Mouse (Mus musculus) brain, embryonic 14.5 days (tissue): ENCODE measurements around the gene Kirrel3. TPM values are rescaled to one million over a fixed set of nuclear protein-coding genes. Genes with fewer than 3 reads are reported as not detected.

ENCODE experiments used
- DNase-seq: peaks from one replicate; pipeline ENCODE4 v3.0.0-alpha.2; 2011; ENCODE audit warnings: low read depth
- CTCF ChIP-seq: fragments of 200-500 bp; IDR thresholded peaks from 2 replicates; pipeline ENCODE4 v1.5.1; 2012; ENCODE audit warnings: inconsistent platforms, mild to moderate bottlenecking, moderate library complexity, borderline replicate concordance; ENCODE audit not compliant: insufficient read depth, insufficient read length; ENCODE audit errors: extremely low read depth
- POLR2A ChIP-seq: fragments of 200-500 bp; IDR thresholded peaks from 2 replicates; pipeline ENCODE4 v1.6.1; 2012; ENCODE audit warnings: mild to moderate bottlenecking, inconsistent platforms, borderline replicate concordance; ENCODE audit not compliant: poor library complexity, insufficient read depth, insufficient read length, severe bottlenecking; ENCODE audit errors: extremely low read depth
- polyA plus RNA-seq: library from polyadenylated mRNA; depleted of rRNA; stranded (reverse); fragments of >200 nt; gene quantifications from 2 replicates; pipeline ENCODE4 v1.2.3, GENCODE M21; 2012

Gene Kirrel3
- polyA plus RNA-seq, 1 experiment = 33.3 TPM

DNA sequence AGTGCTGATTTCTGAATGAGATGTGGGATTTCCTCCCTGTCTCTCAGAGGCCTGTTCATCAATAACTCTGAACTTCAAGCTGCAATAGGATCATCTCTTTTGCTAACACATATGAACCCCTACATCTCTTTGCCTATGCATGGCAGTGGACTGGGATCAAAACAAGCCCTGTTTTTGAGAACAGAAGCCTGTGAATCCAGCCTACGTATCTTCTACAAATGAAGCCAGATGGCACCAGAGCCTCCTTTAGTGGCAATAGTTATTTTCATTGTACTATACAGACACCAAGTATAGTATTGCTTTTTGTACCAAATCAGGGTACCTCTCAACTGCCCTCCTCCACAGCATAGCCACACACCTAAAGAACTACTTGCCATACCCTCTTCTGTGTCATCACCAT is 94.4 kb downstream of the Kirrel3 start:
- no peak for DNase-seq
- TF ChIP-seq CTCF (no peak), POLR2A (no peak)

DNA sequence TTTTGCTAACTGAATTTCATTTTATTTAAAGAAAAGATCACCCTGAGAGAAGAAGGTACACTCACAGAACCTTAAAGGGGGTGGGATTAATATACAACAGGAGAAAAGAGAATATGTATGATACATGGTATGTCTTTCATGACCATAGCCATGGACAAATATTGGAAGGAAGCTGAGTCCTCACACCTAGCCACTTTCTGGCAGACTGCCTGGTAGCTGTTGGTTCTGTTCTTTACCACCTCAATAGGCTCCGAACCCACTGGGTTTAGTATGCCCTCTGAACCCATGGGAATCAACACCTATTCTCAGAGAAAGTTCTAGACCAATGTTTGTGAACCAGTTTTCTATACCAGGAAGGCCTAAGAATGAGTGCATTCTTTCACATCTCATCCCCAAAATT is 96.8 kb downstream of the Kirrel3 start:
- no peak for DNase-seq
- TF ChIP-seq CTCF (no peak), POLR2A (no peak)

DNA sequence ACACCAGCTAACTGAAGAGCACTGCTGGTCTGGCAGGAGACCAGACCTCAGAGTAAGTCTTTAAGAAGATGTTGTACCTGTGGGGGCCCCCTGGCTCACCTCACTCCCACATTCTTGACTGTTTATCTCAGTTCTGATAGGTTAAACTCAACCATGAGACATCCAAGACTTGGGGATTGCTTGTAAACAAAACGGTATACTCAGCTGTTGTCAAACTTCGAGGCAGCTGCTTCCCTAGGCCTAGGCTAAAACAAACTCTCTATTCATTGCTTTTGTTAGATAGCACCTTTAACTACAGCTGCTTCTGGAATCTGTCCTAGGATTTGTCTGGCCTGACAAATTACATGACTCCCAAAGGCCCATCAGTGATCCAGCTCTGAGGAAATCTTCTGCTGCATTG is 99.8 kb downstream of the Kirrel3 start:
- DNase-seq = no peak
- no peak for TF ChIP-seq CTCF

DNA sequence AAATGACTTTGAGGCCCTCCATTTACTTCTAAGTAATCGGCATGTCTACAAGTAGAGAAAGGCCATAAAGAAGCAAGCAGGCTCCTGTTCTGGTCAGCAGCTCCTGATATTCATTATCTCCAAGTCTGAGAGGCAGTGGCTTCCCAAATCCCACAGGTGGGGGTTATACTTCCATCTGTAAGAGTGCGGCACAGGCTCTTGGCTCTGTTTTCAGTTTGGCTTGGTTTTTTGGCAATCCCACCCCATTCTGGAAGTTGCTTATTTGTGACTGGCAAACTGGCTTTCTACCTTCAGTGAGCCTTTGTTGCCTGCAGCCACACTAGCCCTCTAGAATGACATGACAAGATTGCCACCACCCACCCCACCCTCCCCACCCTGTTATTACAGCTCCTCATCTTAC is 100.4 kb downstream of the Kirrel3 start:
- no peak for DNase-seq
- no peak for TF ChIP-seq POLR2A
- no peak for TF ChIP-seq CTCF

DNA sequence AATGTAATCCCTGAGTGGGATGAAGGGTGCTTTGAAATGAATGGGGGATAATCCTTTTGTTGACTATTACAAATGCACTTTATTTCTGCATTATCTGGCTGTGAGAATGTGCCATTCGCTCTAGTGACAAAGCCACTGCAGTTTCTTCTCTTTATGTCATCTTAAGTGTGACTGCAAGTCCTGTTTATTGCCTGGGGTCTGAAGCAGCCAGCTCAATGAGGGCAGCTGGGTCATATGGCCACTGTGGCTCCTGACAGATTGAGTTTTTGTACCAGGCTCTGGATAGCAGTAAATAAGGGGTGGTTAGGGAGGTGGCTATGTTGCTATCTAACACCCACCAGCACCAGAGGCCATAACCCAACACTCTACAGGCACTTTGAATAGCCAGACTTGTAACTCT is 104.1 kb downstream of the Kirrel3 start:
- DNase-seq = no peak
- TF ChIP-seq POLR2A = no peak
- no peak for TF ChIP-seq CTCF

DNA sequence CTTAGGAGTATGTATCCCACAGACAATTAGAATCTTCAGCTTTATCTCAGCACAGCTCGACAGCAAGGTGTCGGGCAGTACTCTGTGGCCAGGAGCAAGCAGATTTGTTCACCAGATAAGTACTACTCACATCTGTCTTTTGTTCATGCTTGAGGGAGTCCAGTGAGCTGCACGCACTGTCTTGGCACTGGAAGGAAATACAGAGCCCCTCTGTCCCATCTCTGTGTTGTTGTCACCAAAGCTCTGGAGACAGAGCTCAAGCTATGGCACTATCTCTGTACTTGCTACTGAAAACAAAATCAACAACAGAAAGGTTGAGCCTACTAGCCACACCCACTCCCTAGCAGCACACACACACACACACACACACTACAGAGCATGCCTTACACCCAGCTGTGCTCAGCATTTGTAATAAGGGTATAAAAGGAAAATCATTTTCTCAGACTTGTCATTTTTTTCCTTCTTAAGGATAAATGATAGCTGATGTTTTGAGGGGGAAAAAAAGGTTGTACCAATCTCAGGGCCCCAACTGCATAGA is 106.4 kb downstream of the Kirrel3 start:
- no peak for DNase-seq
- TF ChIP-seq CTCF (no peak), POLR2A (no peak)

DNA sequence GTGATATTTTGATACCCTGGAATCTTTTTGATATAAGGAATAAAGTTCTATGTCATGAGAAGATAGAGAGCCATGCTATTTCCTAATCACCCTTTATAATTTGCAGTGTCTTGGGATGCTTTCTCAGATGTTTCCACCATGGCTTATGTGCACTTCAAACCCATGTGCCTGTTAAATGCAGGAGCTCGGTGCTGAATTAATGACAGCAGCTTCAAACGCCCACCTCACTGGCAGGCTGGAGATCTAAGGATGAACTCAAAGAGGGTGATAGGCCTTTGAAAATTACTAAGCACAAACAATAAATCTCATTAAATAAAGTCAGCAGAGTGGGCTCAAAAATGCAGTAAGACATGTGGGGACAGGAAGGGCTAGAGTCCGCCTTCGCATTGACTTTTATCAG is 108.2 kb downstream of the Kirrel3 start:
- no peak for TF ChIP-seq POLR2A
- no peak for TF ChIP-seq CTCF
- no peak for DNase-seq

DNA sequence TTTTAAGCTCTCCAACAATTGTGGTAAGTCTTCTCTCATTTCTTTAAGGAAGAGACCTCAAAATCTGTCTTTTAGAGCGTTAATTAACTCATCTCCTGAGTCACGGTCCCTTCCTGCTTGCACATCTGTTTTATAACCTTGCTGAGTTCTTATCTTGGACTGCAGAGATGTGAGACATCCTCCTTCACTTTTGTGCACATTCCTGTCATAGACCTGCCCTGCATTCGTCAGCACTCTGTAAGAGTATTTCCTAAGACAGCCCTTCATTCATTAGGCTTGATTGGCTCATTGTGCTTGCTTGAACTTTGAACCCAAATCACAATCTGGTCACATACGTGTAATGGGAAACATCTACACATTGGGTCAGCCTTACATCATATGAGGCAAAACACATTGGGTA is 114.6 kb downstream of the Kirrel3 start:
- TF ChIP-seq CTCF (no peak), POLR2A (no peak)
- DNase-seq = no peak

DNA sequence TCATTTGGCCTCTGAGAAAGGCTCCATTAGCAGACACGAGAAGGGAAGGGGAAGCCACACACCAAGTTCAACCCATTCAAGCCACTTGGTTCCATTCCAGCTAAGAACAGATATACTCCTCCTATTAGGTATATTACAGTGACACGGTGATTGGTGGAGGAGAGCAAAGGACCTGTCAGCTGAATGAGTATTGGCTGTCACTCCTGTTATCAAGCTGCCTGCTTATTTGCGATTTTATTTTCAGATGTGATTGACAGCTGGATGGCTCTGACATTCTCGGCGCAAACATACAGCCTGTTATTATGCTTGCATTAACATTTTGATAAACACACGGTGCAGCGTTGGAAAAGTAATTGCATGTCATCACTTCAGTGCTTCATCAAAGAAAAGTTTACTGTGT is 118.1 kb downstream of the Kirrel3 start:
- TF ChIP-seq POLR2A (no peak), CTCF (no peak)
- peak; percentile 80 for DNase-seq

DNA sequence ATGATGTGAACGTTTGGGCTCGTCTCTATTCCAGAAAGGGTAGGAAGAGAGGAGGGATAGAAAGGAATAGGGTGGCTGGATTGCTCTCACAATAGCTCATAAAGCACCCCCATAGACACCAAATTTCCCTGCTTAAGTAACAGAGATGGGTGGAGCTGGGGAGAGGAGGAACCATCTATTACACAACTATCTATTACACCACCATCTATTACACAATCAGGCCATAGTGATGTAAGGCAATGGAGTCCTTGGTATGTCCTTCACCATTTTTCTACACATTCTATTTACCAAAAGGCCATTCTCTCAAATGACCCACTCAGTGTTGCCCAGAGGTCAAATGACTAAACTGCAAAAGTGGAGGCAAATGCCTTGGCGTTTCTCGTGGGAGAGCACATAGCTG is 119.2 kb downstream of the Kirrel3 start:
- no peak for DNase-seq
- no peak for TF ChIP-seq POLR2A
- no peak for TF ChIP-seq CTCF

DNA sequence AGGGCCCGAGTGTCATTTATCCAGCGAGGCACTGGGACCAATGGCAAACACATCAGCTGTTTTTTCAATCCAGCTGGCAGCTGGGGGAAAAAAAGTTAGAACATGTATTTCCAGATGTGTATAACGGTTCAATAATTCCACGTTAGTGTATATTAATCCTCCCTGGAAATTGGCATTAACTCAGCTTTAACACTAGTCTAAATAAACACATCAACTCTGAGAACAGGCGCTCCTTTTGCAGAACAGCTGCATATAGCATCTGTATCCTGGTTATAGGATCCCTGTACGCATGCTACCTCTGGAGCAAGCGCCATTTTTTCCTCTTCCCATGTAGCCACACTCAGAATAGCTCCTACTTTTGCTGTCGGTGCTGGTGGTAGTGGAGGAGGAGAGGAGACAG is 119.8 kb downstream of the Kirrel3 start:
- TF ChIP-seq CTCF (no peak), POLR2A (no peak)
- no peak for DNase-seq

DNA sequence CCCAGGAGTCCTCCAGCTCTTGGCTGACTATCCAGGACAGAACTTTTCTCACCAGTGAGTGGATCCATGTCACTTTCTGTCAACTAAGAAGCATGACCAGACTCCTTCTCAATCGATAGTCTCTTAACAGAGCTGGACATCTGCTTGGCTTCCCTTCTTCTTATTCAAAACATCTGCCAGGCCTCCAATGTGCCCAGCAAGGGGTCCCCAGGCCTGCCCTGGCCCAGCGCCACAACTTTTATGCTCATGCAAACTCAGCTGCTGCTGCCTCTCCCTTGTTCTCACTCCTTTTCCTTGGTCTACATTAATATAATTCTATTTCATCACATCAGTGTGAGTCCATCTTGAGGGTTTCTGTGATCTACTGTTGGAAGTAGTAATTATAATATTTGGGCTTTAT is 122.3 kb downstream of the Kirrel3 start:
- DNase-seq = no peak

More for the DNA sequence above, 122.3 kb downstream of the Kirrel3 start:
- TF ChIP-seq CTCF (no peak), POLR2A (no peak)
